Mouse (Mus musculus): ENCODE results near the gene Aicda.

- TF ChIP-seq POLR2A (IDR thresholded peaks at IDR 0.05; ENCODE audit: borderline replicate concordance, extremely low read depth, low read depth, low read length), result no peak
- no peak for TF ChIP-seq CTCF (IDR thresholded peaks at IDR 0.05; ENCODE audit: insufficient read depth, low read length)
These were observed 48.6 kb upstream of the Aicda start for GRCm38 (mm10) chr6:122505041-122505440.

All from lung, adult 2 months (tissue).